Mouse (Mus musculus) embryonic facial prominence, embryonic 14.5 days (tissue): Measurements from ENCODE around the gene Klhl2. TPM values are rescaled to one million over a fixed set of nuclear protein-coding genes. Genes with fewer than 3 reads are reported as not detected.

Source experiments
- ATAC-seq: fragments of 200-750 bp; cut with Nextera tagmentation; 2 replicates; pipeline ENCODE4 v1.8.0; 2017; ENCODE audit warnings: low read depth, moderate number of reproducible peaks, moderate TSS enrichment
- DNase-seq: peaks from one replicate; pipeline ENCODE4 v3.0.0-alpha.2; 2015; ENCODE audit warnings: low spot score
- H3K27ac ChIP-seq: fragments of 300-500 bp; sonication (generic); replicated peaks from 2 replicates; pipeline ENCODE4 v1.5.1; 2014; ENCODE audit warnings: low read depth, mild to moderate bottlenecking, low read length, moderate library complexity
- H3K27me3 ChIP-seq: fragments of 300-500 bp; sonication (generic); replicated peaks from 2 replicates; pipeline ENCODE4 v1.6.1; 2014; ENCODE audit warnings: low read length; ENCODE audit not compliant: control insufficient read depth, insufficient read depth
- H3K36me3 ChIP-seq: fragments of 300-500 bp; sonication (generic); 2 replicates; pipeline ENCODE4 v1.6.1; 2014; ENCODE audit warnings: low read length, mixed read lengths; ENCODE audit not compliant: control insufficient read depth, insufficient read depth
- H3K4me1 ChIP-seq: fragments of 300-500 bp; sonication (generic); 2 replicates; pipeline ENCODE4 v1.6.1; 2014; ENCODE audit warnings: antibody characterized with exemption, low read length; ENCODE audit not compliant: control insufficient read depth, insufficient read depth
- H3K4me2 ChIP-seq: fragments of 300-500 bp; sonication (generic); 2 replicates; pipeline ENCODE4 v1.6.1; 2014; ENCODE audit warnings: low read depth, mild to moderate bottlenecking, low read length, moderate library complexity, mixed read lengths
- H3K4me3 ChIP-seq: fragments of 300-500 bp; sonication (generic); 2 replicates; pipeline ENCODE4 v1.5.1; 2014; ENCODE audit warnings: low read depth, mild to moderate bottlenecking, low read length
- H3K9ac ChIP-seq: fragments of 300-500 bp; sonication (generic); 2 replicates; pipeline ENCODE4 v1.6.1; 2014; ENCODE audit warnings: low read depth, mild to moderate bottlenecking, low read length, moderate library complexity, mixed read lengths
- H3K9me3 ChIP-seq: fragments of 300-500 bp; sonication (generic); 2 replicates; pipeline ENCODE4 v1.6.1; 2016; ENCODE audit warnings: low read length; ENCODE audit not compliant: control insufficient read depth
- WGBS: fragments of 180-500 bp; shearing (Covaris S2); extraction: QIAGEN DNeasy Blood & Tissue Kit; methylation state at CpG from one replicate; pipeline ENCODE4 v1.1.7; 2014; 5-methylcytosine and 5-hydroxymethylcytosine counted together
- polyA plus RNA-seq: library from polyadenylated mRNA; unstranded; fragments of >200 nt; fragmentation: Nextera tagmentation; extraction: Ambion mirVana; gene quantifications from 2 replicates; pipeline ENCODE4 v1.2.1, GENCODE M21; 2014

The Klhl2 gene
- polyA plus RNA-seq = 10.4 and 13.2 TPM in 2 replicates

- Histone ChIP-seq H3K4me3 (peak within 1 kb of the TSS; percentile 88), H3K9ac (peak within 1 kb of the TSS; percentile 80), H3K4me2 (peak within 1 kb of the TSS; percentile 94), H3K36me3 (no peaks in the 10 kb centered on the region), H3K27ac (peak within 1 kb of the TSS; percentile 58), H3K9me3 (no peaks in the 10 kb centered on the region), H3K4me1 (peaks cover 15% of the 10 kb centered on the region), H3K27me3 (no peaks in the 10 kb centered on the region)
- WGBS = under 1% methylated on average over 22 of the region's 68 CpGs
- ATAC-seq = peak; percentile 90
- peak; percentile 89 for DNase-seq
Measured at GRCm38 (mm10) chr8:64849897-64850541, at the start of gene Klhl2. Klhl2 (minus strand) TSS chr8:64850017.

- Histone ChIP-seq H3K4me1 (no peaks in the 10 kb centered on the region), H3K9ac (no peak overlapping the region), H3K27me3 (no peaks in the 10 kb centered on the region), H3K4me2 (no peak overlapping the region), H3K36me3 (no peaks in the 10 kb centered on the region), H3K4me3 (no peak overlapping the region), H3K9me3 (no peaks in the 10 kb centered on the region), H3K27ac (no peak overlapping the region)
- 15% methylated on average over 4 of the region's 4 CpGs for WGBS
- DNase-seq (no peak), ATAC-seq (no peak)
Measured at GRCm38 (mm10) chr8:64898710-64899109, 48.9 kb upstream of the Klhl2 start.

GRCm38 (mm10) chr8:64896731-64897130 lies 46.9 kb upstream of the Klhl2 start:
- H3K27me3 ChIP-seq = no peaks in the 10 kb centered on the region
- no peak overlapping the region for H3K9ac ChIP-seq
- H3K27ac ChIP-seq = no peak overlapping the region
- no peak overlapping the region for H3K4me3 ChIP-seq
- no peaks in the 10 kb centered on the region for H3K36me3 ChIP-seq
- ATAC-seq = no peak
- WGBS = 75% methylated on average over 5 of the region's 5 CpGs
- no peaks in the 10 kb centered on the region for H3K4me1 ChIP-seq
- no peak overlapping the region for H3K4me2 ChIP-seq
- no peaks in the 10 kb centered on the region for H3K9me3 ChIP-seq
- DNase-seq = no peak

- Histone ChIP-seq H3K4me1 (no peaks in the 10 kb centered on the region), H3K9me3 (no peaks in the 10 kb centered on the region), H3K4me2 (no peak overlapping the region), H3K27me3 (no peaks in the 10 kb centered on the region), H3K4me3 (no peak overlapping the region), H3K27ac (no peak overlapping the region), H3K9ac (no peak overlapping the region), H3K36me3 (no peaks in the 10 kb centered on the region)
- ATAC-seq (no peak), DNase-seq (peak; percentile 10)
- WGBS = 39% methylated on average over 13 of the region's 13 CpGs
Measured at GRCm38 (mm10) chr8:64880619-64881200, 30.9 kb upstream of the Klhl2 start.

- no peak for ATAC-seq
- no peaks in the 10 kb centered on the region for H3K27me3 ChIP-seq
- no peak for DNase-seq
- no peak overlapping the region for H3K4me2 ChIP-seq
- no peaks in the 10 kb centered on the region for H3K9me3 ChIP-seq
- 83% methylated on average over 22 of the region's 22 CpGs for WGBS
- H3K36me3 ChIP-seq = no peaks in the 10 kb centered on the region
- no peak overlapping the region for H3K4me3 ChIP-seq
- H3K27ac ChIP-seq = no peak overlapping the region
- H3K4me1 ChIP-seq = no peaks in the 10 kb centered on the region
- no peak overlapping the region for H3K9ac ChIP-seq
Measured at GRCm38 (mm10) chr8:64877630-64878312, 28.0 kb upstream of the Klhl2 start.

GRCm38 (mm10) chr8:64871469-64872165 lies 21.8 kb upstream of the Klhl2 start:
- H3K27ac ChIP-seq = no peak overlapping the region
- H3K36me3 ChIP-seq = no peaks in the 10 kb centered on the region
- no peak overlapping the region for H3K4me2 ChIP-seq
- H3K9ac ChIP-seq = no peak overlapping the region
- H3K27me3 ChIP-seq = no peaks in the 10 kb centered on the region
- ATAC-seq = no peak
- no peak overlapping the region for H3K4me3 ChIP-seq
- H3K9me3 ChIP-seq = no peaks in the 10 kb centered on the region
- peak; percentile 11 for DNase-seq
- WGBS = 74% methylated on average over 12 of the region's 12 CpGs
- H3K4me1 ChIP-seq = no peaks in the 10 kb centered on the region

- no peak for DNase-seq
Measured at GRCm38 (mm10) chr8:64870218-64870617, 20.4 kb upstream of the Klhl2 start.

GRCm38 (mm10) chr8:64849091-64849896 lies 523 bp downstream of the Klhl2 start:
- peak; percentile 42 for DNase-seq
- Histone ChIP-seq H3K4me3 (peak overlapping the region; percentile 88), H3K36me3 (no peaks in the 10 kb centered on the region), H3K27me3 (no peaks in the 10 kb centered on the region), H3K4me2 (peak overlapping the region; percentile 94), H3K4me1 (peaks cover 15% of the 10 kb centered on the region), H3K27ac (peak overlapping the region; percentile 58), H3K9ac (peak overlapping the region; percentile 80), H3K9me3 (no peaks in the 10 kb centered on the region)
- ATAC-seq = peak; percentile 84
- WGBS = 2% methylated on average over 8 of the region's 100 CpGs

More at GRCm38 (mm10) chr8:64870218-64870617, 20.4 kb upstream of the Klhl2 start:
- Histone ChIP-seq H3K4me1 (no peaks in the 10 kb centered on the region), H3K36me3 (no peaks in the 10 kb centered on the region), H3K27me3 (no peaks in the 10 kb centered on the region), H3K27ac (no peak overlapping the region), H3K4me2 (no peak overlapping the region), H3K9ac (no peak overlapping the region), H3K9me3 (no peaks in the 10 kb centered on the region), H3K4me3 (no peak overlapping the region)
- no peak for ATAC-seq
- WGBS = 59% methylated on average over 2 of the region's 2 CpGs
